Mouse (Mus musculus): ENCODE results near the gene Rfng.
"Not testable (repeated sequence)": the region's sequence is repeated elsewhere in the genome, so short reads cannot be mapped to it uniquely, and the experiment has no call there.

The Rfng gene

DNA sequence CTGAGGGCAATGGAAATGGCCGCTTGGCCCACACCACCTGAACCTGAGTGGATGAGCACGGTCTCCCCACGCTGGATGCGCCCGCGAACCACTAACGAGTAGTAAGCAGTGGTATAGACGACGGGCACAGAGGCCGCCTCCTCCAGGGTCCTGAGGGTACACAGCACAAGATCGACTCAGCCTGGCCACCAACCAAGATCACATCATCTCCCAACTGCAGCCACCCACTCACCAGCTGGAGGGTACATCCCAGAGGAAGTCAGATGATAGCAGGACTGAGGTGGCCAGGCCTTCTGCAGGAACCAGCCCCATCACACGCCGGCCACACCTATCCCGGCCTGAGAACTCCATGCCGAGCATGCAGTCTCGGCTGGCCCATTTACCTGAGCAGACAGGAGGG lies 28.1 kb upstream of the Rfng start:
- no peak for DNase-seq (ENCODE audit: low read depth, low spot score)

DNA sequence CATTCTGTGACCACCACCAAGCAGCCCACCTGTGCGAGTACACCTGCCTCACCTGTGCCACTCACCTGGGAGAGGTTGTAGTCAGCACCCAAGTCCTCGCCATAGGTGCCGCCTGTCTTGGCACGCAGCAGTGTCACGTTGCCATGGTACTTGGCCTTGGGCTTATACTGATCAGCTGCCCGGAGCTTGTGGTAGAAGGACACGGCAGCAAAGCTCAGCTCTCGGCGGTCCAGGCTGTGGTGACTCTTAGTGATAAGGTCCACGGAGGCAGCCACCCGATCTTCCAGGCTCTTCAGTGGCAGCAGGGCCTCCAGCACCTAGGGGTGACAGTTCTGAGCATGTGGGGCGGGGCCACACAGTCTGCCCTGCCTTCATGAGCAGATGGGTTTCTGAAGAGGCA lies 24.0 kb upstream of the Rfng start:
- no peak for DNase-seq (ENCODE audit: low read depth, low spot score)

DNA sequence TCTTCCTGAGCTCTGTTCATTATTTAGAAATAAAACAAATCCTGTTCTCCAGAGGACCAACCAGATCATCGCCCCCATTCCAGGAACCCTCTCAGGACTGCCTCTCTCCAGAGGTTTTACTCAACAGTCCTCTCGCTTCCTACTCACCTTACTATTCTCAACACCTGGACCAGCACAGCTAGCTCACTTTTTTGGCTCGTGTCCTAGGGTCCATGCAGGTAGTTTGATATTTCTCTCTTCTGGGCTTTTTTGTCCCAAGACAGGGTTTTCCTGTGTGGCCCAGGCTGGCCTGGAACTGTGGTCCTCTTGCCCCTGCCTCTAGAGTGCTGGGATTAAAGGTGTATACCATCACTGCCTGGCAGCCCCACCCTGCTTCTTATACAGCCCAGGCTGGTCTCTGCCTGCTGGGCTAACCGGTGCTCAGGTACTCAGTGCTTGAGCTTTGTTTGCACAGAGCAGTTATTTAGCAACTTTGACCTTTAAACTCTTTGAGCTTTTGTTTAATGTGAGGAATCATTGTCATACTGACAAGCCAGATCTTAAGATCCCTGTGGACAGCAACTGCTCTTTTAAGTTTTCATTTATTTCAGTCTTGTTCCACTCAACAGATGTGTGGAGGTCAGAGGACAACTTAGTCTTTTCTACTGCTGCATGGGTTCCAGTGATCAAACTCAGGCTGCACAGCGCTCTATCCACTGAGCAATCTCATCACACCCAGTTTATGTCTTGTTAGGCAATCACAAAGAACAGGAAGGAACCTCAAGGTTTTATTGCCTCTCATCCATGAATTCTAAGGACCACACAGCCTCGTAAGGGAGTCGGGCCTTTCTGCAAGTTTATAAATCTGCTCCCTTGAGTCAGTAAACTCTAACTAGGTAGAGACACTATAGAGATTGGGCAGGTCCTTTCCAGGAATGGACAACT lies 21.6 kb upstream of the Rfng start:
- DNase-seq (ENCODE audit: low read depth, low spot score) = peak; percentile 86

DNA sequence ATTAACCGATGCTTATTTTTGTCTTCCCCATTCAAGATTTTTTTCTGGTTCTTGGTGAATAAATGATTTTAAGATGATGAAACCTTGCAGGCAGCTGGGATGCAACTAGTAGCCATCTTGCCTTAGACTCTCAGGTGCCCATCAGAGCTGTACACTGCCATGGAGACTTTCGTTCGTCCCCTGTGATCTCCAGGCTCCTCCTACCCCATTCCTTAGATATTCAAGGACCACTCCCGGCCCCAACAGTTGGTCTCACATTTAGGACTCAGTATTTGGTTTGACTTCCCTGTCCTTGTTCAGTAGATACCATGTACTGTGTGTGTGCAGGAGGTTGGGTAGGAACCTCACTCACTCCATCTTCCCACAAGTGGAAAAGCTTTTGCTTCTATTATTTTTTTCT lies 20.8 kb upstream of the Rfng start:
- DNase-seq (ENCODE audit: low read depth, low spot score) = peak; percentile 63

DNA sequence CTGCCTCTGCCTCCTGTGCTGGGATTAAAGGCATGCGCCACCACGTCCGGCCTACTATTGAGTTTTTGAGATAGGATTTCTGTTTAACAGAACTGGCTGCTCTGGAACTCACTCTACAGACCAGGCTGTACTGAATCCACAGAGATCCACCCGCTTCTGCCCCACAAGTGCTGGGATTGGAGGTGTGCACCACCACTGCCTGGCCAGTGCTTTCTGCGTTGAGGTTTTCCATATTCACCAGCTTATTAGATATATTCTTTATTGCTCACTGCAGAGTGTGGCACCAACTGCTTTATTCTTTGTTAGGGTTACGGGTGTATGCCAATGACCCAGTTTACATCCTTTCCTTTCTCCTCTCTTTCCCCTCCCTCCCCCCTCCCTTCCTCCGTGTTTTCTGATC lies 20.3 kb upstream of the Rfng start:
- no peak for DNase-seq (ENCODE audit: low read depth, low spot score)

DNA sequence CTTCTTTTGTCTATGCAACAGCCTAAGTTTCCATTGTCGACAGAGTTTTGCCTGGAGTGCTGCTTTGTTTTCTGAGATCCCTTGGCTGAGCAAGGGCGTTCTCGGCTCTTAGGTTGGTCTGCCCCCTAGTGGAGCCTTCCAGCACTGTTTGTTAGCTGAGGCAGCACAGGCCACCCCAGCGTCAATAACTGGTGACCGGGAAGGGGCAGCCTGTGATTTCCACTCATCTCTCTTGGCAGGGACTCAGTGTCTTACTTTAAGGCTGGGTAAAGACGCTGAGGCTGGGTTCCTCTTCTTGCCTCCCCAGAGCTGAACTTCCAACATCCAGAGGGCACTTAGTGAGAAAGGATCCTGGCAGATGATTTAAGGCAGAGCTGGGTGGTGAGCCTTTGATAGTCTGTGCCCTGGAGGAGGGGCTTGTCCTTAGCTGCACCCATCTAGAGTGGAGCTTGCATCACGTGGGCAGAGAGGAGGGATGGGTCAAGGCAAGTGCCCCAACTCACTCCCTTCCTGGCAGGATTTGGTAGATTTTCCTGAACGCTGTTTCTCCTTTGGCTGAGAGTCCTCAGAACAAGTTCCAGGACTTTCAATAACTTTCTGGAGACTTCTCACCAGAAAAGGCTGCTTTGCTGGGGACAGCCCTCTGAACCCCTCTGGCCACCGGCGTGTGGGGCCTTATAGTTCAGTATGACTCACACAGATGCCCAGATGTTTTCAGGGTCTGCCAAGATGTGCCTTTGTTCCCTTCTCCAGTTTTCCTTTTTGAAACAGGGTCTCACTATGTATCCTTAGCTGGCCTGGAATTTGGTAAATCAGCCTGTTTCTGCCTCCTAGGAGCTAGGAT lies 16.3 kb upstream of the Rfng start:
- peak; percentile 96 for DNase-seq (ENCODE audit: low read depth, low spot score)

DNA sequence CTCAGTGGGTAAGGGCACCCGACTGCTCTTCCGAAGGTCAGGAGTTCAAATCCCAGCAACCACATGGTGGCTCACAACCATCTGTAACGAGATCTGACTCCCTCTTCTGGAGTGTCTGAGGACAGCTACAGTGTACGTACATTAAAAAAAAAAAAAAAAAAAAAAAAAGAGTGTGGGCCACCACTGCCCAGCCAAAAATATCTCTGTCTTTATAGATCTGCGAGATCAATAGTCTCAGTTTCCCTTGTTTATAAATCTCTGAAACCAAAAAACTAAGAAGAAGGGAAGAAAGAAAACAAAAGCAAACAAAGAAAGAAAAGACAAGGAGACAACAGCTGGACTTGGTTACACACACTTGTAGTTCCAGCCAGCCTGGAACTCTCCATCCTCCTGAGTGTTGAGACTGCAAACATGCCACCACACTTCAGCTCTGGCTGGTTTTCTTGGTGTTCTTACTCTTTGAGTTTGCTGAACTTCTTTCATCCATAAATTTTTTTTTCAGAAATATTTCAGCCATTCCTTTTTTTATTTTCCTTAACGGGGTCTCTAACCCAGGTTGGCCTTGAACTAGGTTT lies 15.4 kb upstream of the Rfng start:
- no peak for DNase-seq (ENCODE audit: low read depth, low spot score)

DNA sequence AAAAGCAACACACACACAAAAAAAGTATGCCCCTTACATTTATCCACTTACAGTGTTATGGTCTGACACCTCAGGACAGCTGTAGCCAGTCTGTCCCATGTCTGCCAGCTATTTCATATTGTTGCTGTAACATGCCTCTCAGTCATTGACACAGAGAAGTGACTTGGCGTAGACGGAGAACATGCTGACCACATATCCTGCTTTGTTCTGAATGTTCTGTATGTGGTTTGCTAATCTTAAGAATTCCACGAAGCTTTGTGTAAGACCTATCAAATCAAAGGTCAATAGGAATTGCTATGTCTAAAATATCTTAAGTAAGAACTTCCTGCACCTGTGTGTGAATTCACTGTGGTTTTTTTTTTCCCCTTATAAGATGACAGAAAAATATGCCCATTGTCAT lies 14.2 kb upstream of the Rfng start:
- no peak for DNase-seq (ENCODE audit: low read depth, low spot score)

- no peak for DNase-seq (ENCODE audit: low read depth, low spot score)
Observed at GRCm38 (mm10) chr11:120796614-120796946, 12.6 kb upstream of the Rfng start.

DNA sequence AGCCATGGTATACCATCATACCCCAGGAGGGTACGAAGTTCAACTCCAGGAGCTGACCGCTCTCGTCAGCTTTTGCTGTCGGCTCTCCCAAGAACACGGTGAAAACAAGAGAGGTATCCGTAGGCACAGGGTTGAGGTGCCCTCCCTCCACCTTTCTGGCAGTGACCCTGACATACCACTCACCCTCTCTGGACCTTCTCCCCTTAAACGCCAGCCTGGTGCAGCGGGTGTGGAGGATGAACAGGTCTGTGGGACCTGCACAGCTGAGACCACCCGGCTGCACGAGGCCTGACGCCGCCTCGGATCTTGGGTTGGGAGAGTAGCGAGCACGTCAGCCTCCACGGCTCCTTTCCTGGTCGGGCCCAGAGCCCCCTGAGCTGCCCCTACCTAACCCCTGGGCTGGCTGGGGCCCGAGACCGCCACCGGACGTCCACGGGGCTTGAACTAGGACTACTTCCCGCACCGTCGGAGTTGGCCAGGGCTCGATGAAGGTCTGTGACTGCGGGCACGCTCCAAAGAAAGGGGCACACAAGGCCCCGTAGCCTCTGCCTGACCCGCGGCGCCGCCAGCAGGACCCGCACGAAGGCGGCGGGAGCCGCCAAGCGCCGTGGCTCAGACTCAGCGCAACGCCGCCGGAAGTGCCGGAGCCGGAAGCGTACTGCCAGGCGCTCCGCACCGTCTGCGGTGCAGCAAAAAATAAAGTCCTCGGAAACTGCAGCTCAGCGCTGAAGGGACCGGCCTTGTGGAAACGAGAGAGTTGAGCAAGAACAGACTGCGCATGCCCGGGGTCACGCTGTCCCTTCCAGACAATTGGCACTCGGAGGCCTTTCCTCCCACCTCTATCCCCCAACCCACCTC lies 12.0 kb upstream of the Rfng start, which contains the start of gene Dus1l:
Gene Dus1l (minus strand): TSS at position 648 of the 858 bp plus-strand sequence.
- peak; percentile 98 for DNase-seq (ENCODE audit: low read depth, low spot score)

DNA sequence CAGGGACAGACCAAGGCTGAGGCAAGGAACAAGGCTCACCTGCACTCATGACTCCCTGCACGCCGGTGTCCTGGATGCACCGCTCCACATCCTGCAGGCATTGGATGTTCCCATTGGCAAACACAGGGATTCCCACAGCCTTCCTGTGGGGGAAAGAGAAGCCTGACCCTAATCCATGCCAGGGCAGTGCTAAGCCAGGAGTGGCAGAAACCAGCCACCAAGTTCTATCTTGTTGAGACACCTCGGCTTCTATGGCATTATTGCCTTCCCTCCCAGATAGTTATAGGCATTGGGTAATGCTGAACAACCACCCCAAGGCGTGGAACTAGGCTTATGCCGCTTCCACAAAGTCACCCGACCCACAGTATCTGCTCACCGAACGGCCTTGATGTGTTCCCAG lies 8.6 kb upstream of the Rfng start:
- no peak for DNase-seq (ENCODE audit: low read depth, low spot score)

- DNase-seq (ENCODE audit: low read depth, low spot score) = no peak
Observed at GRCm38 (mm10) chr11:120789810-120790209, 5.8 kb upstream of the Rfng start.

DNA sequence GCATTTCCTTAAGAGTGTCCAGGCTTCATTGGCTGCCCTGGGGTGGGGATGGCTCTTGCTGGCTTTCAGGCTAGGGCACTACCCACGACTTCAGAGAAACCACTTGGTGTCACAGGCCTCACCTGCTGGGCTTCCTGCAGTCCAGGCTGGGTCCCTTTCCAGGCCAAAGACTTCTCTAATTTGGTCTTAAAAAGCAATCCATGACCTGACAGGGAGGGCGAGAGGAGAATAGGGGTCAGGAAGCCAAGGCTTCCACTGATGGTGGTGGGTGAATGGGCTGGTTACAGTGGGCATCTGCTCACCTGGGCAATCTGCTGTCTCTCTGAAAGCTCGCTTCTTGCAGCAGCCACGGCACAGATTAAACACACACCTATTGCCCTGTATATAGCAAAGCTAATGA lies 5.3 kb upstream of the Rfng start:
- no peak for DNase-seq (ENCODE audit: low read depth, low spot score)

- DNase-seq (ENCODE audit: low read depth, low spot score) = not testable (repeated sequence)
Observed at GRCm38 (mm10) chr11:120788460-120788859, 4.5 kb upstream of the Rfng start.

- DNase-seq (ENCODE audit: low read depth, low spot score) = no peak
Observed at GRCm38 (mm10) chr11:120785145-120785544, 1.1 kb upstream of the Rfng start.

DNA sequence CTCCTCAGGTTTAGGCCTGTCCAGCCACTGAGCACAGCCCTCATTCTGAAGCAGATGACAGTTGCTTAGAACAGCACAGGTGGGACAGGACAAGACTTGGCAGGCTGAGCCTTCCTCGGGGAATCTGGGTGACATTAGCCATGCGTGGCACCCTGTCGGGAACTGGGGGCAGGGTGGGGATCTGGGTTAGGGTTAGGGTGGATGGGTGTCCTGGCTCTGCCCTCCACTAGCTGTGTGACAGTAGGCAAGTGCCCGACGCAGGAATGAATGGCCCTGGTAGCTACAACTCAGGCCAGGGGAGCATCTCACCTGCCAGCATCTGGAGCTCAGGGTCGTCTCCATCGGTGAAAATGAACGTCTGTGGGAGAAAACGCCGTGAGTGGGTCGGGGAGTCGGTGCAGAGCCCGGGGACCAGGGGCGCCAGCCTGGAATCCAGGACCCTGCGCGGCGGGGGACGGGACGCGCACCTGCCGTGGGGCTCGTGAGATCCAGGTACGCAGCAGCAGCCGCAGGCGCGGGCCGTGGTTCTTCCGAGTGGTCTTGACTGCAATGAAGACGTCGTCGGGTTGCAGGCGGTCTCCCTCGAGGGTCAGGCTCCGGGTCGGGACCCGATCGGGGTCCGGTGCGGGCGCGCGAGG lies 462 bp downstream of the Rfng start:
- DNase-seq (ENCODE audit: low read depth, low spot score) = no peak

- DNase-seq (ENCODE audit: low read depth, low spot score) = not testable (repeated sequence)
Observed at GRCm38 (mm10) chr11:120781361-120781760, 2.6 kb downstream of the Rfng start.

GRCm38 (mm10) chr11:120779876-120780275 lies 4.1 kb downstream of the Rfng start:
- no peak for DNase-seq (ENCODE audit: low read depth, low spot score)

- DNase-seq (ENCODE audit: low read depth, low spot score) = no peak
Observed at GRCm38 (mm10) chr11:120777123-120777522, 6.9 kb downstream of the Rfng start.

DNA sequence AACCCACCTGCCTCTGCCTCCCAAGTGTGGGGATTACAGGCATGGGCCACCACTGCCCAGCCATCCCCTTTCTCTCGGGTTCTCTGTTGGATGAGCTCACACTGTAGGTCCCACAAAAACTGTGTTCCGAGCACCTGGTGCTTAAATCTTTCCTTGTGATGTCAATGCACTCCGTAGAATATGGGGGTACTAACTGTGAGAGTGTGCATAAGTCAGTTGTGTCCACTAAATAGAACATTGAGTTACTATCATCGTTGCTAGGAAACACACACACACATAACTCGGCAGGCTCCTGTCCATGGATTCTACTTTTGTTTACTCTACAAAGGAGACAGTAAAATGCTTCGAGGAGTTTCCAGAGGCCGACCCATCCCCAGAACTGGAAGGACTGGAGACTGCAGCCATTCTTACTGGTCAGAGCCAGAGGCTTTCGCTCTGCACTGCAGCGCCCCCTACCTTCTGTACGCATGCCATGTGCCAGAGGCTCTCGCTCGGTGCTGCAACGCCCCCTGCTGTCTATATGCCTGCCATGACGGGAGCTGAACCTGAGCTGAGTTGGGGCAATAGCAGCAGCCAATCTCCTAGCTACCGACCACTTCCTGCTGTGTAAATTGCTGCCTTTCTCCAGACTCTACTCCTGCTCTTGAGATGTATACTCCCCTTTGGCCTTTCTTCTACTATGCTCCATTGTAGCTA lies 8.1 kb downstream of the Rfng start:
- DNase-seq (ENCODE audit: low read depth, low spot score) = peak; percentile 95

All from ZHBTc4 (cell line).